Mouse (Mus musculus) liver, adult 2 months (tissue): ENCODE data around the gene Bcl2l14.

Source experiments
- CTCF ChIP-seq: fragments of 200-500 bp; IDR thresholded peaks from 2 replicates; pipeline ENCODE4 v1.5.1; 2011; ENCODE audit warnings: low read depth, low read length, control low read depth
- POLR2A ChIP-seq: fragments of 200-500 bp; IDR thresholded peaks from 2 replicates; pipeline ENCODE4 v1.6.1; 2011; ENCODE audit warnings: low read length, control low read depth; ENCODE audit not compliant: insufficient read depth; ENCODE audit errors: extremely low read depth

DNA sequence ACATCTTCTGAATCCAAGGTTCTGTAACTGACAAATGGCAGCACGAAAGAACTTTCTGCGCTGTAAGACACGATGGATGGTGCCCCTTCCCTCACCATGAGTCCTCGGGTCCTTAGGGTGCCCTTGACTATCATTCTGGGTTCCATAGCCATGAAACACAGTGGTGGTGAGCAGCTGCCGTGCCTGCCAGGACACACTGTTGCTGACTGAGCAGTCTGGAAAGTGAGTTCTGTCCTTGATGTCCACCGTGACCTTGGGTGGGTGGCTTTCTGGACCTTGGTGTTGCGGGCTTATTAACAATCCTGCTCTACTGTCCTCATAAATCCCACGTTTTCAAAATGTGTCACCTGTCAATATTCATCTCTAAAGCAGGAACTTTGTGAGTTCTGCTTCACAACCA is 6.2 kb upstream of the Bcl2l14 start:
- no peak for TF ChIP-seq CTCF
- no peak for TF ChIP-seq POLR2A
